Mouse (Mus musculus): ENCODE measurements around the gene Fam118b. TPM values are rescaled to one million over a fixed set of nuclear protein-coding genes. Genes with fewer than 3 reads are reported as not detected.

Fam118b gene
- total and polyA plus RNA-seq, 3 experiments = 13.8 to 15.9 (median 15.2) TPM

DNA sequence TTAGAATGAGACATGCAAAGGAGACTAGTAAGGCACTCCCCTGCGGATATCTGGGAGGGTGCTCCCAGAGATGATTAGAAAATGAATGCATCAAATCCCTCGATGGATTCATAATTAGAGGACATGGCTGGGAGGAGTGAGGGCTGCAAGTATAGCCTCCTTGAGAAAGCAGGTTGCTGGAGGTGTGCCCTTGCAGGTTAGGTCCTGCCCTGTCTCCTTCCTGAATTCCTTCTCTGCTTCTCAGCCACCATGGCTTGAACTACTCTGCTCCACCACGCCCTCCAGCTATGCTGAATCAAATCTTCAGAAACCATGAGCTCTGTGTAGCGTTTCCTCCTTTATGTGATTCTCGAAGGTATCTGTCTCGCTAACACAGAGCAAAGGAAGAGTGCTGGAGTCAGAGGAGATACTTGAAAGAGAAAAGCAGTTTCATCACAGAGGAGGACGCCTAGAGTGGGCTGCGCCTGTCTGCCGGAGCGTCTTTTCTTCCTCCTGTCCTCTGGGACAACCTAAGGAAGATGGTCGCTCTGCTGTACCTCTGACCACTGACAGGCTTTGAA lies 74.5 kb downstream of the Fam118b start:
- Histone ChIP-seq H3K4me3 (no peak overlapping the region), H3K79me2 (replicated peaks; ENCODE audit: control insufficient read depth, insufficient read depth, low read length) (no peaks in the 10 kb centered on the region), H3K27ac (no peak overlapping the region), H3K27me3 (ENCODE audit: control insufficient read depth, insufficient read depth, low read length) (no peaks in the 10 kb centered on the region), H3K9ac (ENCODE audit: low read depth, low read length) (no peak overlapping the region), H3K4me1 (ENCODE audit: control insufficient read depth, insufficient read depth, low read length) (peaks cover 1% of the 10 kb centered on the region; the same call in 1 of the 2 replicates), H3K36me3 (ENCODE audit: control insufficient read depth, insufficient read depth, low read length) (no peaks in the 10 kb centered on the region)
- no peak for DNase-seq
- no peak for TF ChIP-seq POLR2A (IDR thresholded peaks at IDR 0.05; ENCODE audit: insufficient read depth, low read depth, low read length)
- 82% methylated on average over 11 of the region's 11 CpGs for WGBS
- intact Hi-C loops (cut with DNase I) = no loop called here

DNA sequence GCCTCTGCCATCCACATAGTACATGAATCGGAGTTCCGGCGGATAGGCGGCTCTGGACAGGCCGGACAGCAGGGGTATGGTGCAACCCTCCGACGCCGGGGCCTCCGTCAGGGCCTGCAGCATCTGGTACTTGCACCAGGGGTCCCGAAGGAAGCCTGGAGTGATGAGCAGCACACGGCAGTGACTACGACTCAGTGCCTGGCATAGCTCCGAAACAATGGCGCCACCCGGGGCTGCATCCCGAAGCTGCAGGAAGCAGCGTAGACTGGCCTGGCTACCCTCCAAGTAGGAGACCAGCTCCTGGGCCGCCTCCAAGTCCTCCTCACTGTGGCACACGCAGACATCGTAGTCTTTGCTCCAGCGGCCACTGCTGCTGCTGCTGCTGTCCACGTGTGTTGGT lies 78.9 kb downstream of the Fam118b start:
- Histone ChIP-seq H3K27me3 (ENCODE audit: control insufficient read depth, insufficient read depth, low read length) (no peaks in the 10 kb centered on the region), H3K4me3 (no peak overlapping the region), H3K9ac (ENCODE audit: low read depth, low read length) (no peak overlapping the region), H3K4me1 (ENCODE audit: control insufficient read depth, insufficient read depth, low read length) (peaks cover 1% of the 10 kb centered on the region; the same call in 1 of the 2 replicates), H3K79me2 (replicated peaks; ENCODE audit: control insufficient read depth, insufficient read depth, low read length) (no peaks in the 10 kb centered on the region), H3K36me3 (ENCODE audit: control insufficient read depth, insufficient read depth, low read length) (no peaks in the 10 kb centered on the region), H3K27ac (no peak overlapping the region)
- DNase-seq = peak in 1 of 2 experiments; percentile 36
- TF ChIP-seq EP300 (IDR thresholded peaks at IDR 0.05; ENCODE audit: insufficient read depth, low read depth, low read length) = no peak
- no peak for TF ChIP-seq POLR2A (IDR thresholded peaks at IDR 0.05; ENCODE audit: insufficient read depth, low read depth, low read length)
- TF ChIP-seq CTCF (IDR thresholded peaks at IDR 0.05) = no peak
- intact Hi-C loops (cut with DNase I) = no loop called here
- WGBS = 51% methylated on average over 22 of the region's 22 CpGs

- TF ChIP-seq CTCF (IDR thresholded peaks at IDR 0.05) = no peak
- TF ChIP-seq POLR2A (IDR thresholded peaks at IDR 0.05; ENCODE audit: insufficient read depth, low read depth, low read length) = no peak
- no peak for TF ChIP-seq EP300 (IDR thresholded peaks at IDR 0.05; ENCODE audit: insufficient read depth, low read depth, low read length)
- Histone ChIP-seq H3K4me1 (ENCODE audit: control insufficient read depth, insufficient read depth, low read length) (peaks cover 1% of the 10 kb centered on the region; the same call in 1 of the 2 replicates), H3K27me3 (ENCODE audit: control insufficient read depth, insufficient read depth, low read length) (no peaks in the 10 kb centered on the region), H3K27ac (no peak overlapping the region), H3K36me3 (ENCODE audit: control insufficient read depth, insufficient read depth, low read length) (no peaks in the 10 kb centered on the region), H3K9ac (ENCODE audit: low read depth, low read length) (no peak overlapping the region), H3K79me2 (replicated peaks; ENCODE audit: control insufficient read depth, insufficient read depth, low read length) (no peaks in the 10 kb centered on the region), H3K4me3 (no peak overlapping the region)
- 68% methylated on average over 10 of the region's 10 CpGs for WGBS
- DNase-seq = no peak
- intact Hi-C loops (cut with DNase I) = no loop called here
Observed at GRCm38 (mm10) chr9:35187351-35187903, 80.2 kb downstream of the Fam118b start.

DNA sequence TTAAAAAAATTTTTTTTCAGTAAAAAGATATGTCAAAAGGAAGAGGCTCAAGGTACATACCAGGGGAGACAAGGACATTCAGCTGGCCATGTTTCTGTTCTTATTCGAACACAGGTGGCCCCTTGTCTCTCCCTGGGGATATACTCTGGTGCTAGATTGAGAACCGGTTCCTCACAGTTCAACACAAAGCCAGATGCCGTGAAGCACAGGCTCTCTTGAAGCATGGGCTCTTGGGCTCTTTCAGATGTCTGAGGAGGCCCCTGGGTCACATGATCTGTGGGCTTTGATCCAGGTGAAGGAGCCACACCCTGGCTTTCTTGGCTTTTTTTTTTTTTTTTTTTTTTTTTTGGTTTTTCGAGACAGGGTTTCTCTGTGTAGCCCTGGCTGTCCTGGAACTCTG lies 81.2 kb downstream of the Fam118b start:
- WGBS = 75% methylated on average over 4 of the region's 4 CpGs
- Histone ChIP-seq H3K4me1 (ENCODE audit: control insufficient read depth, insufficient read depth, low read length) (peaks cover 1% of the 10 kb centered on the region; the same call in 1 of the 2 replicates), H3K9ac (ENCODE audit: low read depth, low read length) (no peak overlapping the region), H3K27me3 (ENCODE audit: control insufficient read depth, insufficient read depth, low read length) (no peaks in the 10 kb centered on the region), H3K36me3 (ENCODE audit: control insufficient read depth, insufficient read depth, low read length) (no peaks in the 10 kb centered on the region), H3K27ac (no peak overlapping the region), H3K79me2 (replicated peaks; ENCODE audit: control insufficient read depth, insufficient read depth, low read length) (no peaks in the 10 kb centered on the region), H3K4me3 (no peak overlapping the region)
- TF ChIP-seq EP300 (IDR thresholded peaks at IDR 0.05; ENCODE audit: insufficient read depth, low read depth, low read length) (no peak), CTCF (IDR thresholded peaks at IDR 0.05) (no peak)
- DNase-seq = no peak
- intact Hi-C loops (cut with DNase I) = no loop called here

DNA sequence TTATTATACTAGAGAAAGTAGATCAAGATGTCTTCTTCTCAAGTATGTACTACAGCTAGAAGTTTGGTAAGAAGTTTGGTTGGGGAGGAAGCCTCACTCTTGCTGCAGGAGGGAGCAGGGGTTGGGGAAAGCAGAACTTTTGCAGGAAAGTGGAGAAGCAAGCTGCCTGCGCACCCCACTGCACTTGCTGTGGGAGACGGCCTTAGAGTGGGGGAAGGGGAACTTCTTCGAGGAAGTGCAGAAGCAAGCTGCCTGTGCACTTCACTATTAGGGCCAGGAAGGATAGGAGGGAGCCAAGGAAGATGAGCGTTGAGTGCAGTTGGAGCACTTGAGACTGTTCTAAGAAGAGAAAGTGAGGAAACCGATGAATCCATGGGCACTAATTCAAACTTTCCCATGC lies 84.2 kb downstream of the Fam118b start:
- Histone ChIP-seq H3K79me2 (replicated peaks; ENCODE audit: control insufficient read depth, insufficient read depth, low read length) (no peaks in the 10 kb centered on the region), H3K27me3 (ENCODE audit: control insufficient read depth, insufficient read depth, low read length) (no peaks in the 10 kb centered on the region), H3K36me3 (ENCODE audit: control insufficient read depth, insufficient read depth, low read length) (no peaks in the 10 kb centered on the region), H3K9ac (ENCODE audit: low read depth, low read length) (no peak overlapping the region), H3K4me3 (no peak overlapping the region), H3K4me1 (ENCODE audit: control insufficient read depth, insufficient read depth, low read length) (no peaks in the 10 kb centered on the region), H3K27ac (no peak overlapping the region)
- whole genome bisulfite sequencing = 62% methylated on average over 5 of the region's 5 CpGs
- no peak for TF ChIP-seq POLR2A (IDR thresholded peaks at IDR 0.05; ENCODE audit: insufficient read depth, low read depth, low read length)
- no peak for TF ChIP-seq CTCF (IDR thresholded peaks at IDR 0.05)
- TF ChIP-seq EP300 (IDR thresholded peaks at IDR 0.05; ENCODE audit: insufficient read depth, low read depth, low read length) = no peak
- intact Hi-C loops (cut with DNase I) = no loop called here
- no peak for DNase-seq

GRCm38 (mm10) chr9:35182832-35183231 lies 84.8 kb downstream of the Fam118b start:
- Histone ChIP-seq H3K27ac (no peak overlapping the region), H3K4me3 (no peak overlapping the region), H3K4me1 (ENCODE audit: control insufficient read depth, insufficient read depth, low read length) (no peaks in the 10 kb centered on the region), H3K79me2 (replicated peaks; ENCODE audit: control insufficient read depth, insufficient read depth, low read length) (no peaks in the 10 kb centered on the region), H3K27me3 (ENCODE audit: control insufficient read depth, insufficient read depth, low read length) (no peaks in the 10 kb centered on the region), H3K9ac (ENCODE audit: low read depth, low read length) (no peak overlapping the region), H3K36me3 (ENCODE audit: control insufficient read depth, insufficient read depth, low read length) (no peaks in the 10 kb centered on the region)
- intact Hi-C loops (cut with DNase I) = no loop called here
- no peak for TF ChIP-seq CTCF (IDR thresholded peaks at IDR 0.05)
- TF ChIP-seq EP300 (IDR thresholded peaks at IDR 0.05; ENCODE audit: insufficient read depth, low read depth, low read length) = no peak
- TF ChIP-seq POLR2A (IDR thresholded peaks at IDR 0.05; ENCODE audit: insufficient read depth, low read depth, low read length) = no peak
- WGBS = 51% methylated on average over 2 of the region's 2 CpGs
- no peak for DNase-seq
